Mouse (Mus musculus): ENCODE results near the gene Fbxw5. TPM values are rescaled to one million over a fixed set of nuclear protein-coding genes. Genes with fewer than 3 reads are reported as not detected.

Fbxw5 gene
- total RNA-seq, 2 experiments from 2014 or later: 76.9 to 88.4 TPM

DNA sequence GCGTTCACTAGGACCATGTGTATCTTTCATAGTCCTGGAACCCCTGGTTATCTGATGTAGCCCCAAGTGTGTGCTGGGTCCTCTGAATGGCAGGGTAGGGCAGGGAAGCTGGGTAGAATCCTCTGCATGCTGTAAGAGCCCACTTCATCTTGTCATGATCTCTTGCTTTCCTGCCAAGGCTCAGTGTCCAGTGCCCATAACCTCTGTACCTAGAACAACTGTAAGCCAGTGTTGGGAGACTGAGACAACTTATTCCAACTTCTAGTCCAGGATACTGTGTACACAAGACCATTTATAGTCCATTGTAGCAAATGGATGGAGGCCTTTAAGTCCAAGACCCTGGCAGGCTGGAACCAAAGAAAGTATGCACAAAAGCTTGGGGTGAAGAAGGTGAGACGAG, 35.3 kb upstream of the Fbxw5 start:
- TF ChIP-seq CTCF (IDR thresholded peaks at IDR 0.05): no peak
- Histone ChIP-seq H3K27ac (no peak overlapping the region), H3K4me3 (no peak overlapping the region)
- no peak for DNase-seq
- intact Hi-C loops (cut with DNase I): no loop called here

DNA sequence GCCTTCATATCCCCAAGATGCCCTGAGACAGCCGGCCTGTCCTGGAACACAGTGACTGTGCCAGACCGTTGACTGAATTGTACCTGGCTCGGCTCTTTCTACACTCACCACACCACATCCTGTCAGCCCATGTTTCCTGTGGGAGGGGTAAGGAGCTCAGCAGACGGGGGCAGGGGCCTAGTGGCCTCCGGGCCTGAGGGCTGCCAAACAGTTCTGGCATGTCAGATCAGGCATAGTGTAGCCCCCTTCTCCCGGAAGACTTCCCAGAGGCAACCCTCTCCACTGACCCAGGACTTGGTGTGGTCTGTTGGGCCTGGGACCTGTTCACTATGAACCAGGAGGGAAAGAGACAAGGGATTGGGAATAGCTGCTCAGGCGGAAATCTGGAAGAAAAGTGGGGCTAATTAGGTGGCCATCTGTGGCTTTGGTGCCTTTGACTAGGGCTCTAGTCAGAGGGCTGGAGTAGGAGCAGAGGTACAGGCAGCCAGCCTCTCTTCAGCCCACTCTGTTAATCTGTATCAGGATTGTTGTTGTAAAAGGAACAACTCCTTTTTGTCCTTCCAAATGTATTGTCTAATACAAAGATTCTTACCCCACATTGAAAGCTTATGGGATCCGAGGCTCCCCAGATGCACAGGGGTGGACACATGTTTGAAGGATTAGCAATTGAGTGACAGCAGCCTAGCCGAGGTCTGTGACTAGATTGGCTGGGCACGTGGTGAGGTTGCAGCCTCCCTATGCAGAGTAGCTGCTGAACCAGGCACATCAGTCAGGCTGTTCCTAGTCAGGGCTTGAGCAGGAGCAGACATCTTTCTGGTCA, 34.5 kb upstream of the Fbxw5 start:
- H3K4me3 ChIP-seq: no peak overlapping the region
- peak overlapping the region; percentile 43 for H3K27ac ChIP-seq
- DNase-seq: no peak
- no peak for TF ChIP-seq CTCF (IDR thresholded peaks at IDR 0.05)
- intact Hi-C loops (cut with DNase I): no loop called here

DNA sequence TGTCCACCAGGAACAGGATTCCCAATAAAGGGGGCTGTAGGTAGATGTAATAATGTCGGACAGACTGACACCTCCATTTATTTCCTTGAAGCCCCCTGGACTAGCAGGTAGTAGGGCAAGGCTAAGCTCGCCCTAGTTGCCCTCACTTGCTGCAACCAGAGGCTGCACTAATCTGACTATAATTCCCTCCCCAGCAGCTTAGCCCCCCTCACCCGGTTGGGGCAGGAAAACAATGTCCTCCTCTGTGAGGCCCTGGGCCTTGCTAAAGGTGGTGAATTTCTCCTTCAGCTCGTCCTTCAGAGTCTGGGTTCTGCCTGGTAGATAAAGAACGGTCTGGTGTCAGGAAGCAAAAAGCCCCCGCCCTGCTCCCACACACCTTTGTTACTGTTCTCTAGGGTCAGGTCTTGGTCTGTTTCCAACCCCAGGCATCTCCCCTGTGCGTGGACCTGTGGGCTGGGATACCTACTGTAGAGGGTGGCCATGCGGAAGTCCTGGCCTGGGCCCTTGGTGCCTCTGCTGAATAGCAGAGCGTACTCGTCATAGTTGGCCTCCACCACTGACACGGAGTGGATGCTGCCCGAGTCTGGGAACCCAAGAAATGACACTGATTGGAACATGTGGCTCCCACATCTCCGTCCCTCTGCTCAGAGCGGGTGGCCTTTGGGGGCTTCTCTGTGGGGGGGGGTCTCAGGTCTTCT, 32.8 kb upstream of the Fbxw5 start:
- no peak overlapping the region for H3K27ac ChIP-seq

DNA sequence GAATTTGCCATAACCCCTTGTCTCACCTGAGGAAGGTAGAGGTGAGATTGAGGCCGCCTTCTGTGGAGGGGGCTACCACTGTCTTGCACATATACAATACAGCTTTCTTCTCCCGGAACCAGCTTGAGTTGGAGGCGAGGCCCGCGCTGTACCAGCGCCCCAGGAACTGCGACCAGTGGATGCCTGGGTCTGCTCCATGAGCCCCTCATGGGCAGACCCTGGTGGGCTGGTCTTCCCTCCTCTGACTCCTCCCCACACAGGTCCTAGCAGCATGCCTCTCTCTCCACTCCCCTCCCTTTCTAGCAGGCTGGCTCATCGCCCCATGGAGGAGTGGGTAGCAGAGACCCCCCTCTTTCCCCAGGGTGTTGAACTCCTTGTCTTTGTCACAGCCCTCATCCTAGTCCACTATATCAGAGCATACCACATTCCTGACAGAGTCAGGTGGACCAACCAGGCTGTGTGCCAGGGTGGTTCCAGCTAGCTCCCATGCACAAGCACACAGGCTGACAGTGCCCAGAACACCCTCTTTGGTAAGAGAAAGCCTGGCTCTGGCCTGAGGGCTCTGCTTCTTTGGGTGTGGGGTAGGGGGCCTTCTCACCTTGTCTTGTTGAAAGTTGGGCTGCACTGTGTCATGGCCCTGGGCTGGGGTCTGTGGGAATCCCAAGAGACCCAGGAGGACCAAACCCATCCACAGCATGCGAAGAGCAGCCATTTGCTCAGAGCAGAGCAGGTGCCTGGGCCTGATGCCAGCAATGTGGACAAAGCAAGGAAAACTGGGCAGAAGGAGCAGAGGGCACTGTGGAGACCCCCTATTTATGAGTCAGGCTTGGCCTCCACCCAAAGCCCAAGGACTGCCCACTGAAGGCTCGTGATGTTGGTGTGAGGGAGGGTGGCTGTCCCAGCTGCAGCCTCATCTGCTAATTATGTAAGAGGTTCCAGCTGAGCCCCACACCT, 31.3 kb upstream of the Fbxw5 start:
- Histone ChIP-seq H3K27ac (no peak overlapping the region), H3K4me3 (no peak overlapping the region)
- no peak for TF ChIP-seq CTCF (IDR thresholded peaks at IDR 0.05)
- no peak for DNase-seq
- intact Hi-C loops (cut with DNase I): no loop called here

More for the DNA sequence above, 32.8 kb upstream of the Fbxw5 start:
- TF ChIP-seq CTCF (IDR thresholded peaks at IDR 0.05): no peak
- intact Hi-C loops (cut with DNase I): no loop called here
- H3K4me3 ChIP-seq: no peak overlapping the region
- DNase-seq: no peak

DNA sequence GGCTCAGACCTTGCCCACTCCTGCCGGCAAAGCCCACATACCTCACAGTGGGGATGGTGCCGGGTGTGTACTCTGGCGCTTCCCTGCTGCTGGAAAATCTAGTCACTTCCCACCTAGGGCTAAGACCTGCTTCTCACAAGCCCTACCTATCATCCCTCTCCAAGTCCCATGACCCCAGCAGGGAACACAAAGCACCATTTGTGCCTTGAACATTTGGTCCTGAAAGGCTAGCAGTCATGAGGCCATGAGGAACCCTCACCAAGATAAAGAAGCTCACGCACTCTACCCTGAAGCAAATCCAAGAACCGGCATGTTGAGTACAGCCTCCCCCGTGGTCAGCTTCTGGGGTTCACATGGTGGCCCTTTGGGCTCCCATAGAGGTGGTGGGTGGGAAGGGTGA, 30.6 kb upstream of the Fbxw5 start, which contains the start of gene Ptgds:
Ptgds (minus strand) TSS at position 78 of the 400 bp plus-strand sequence.
- Histone ChIP-seq H3K27ac (no peak within 1 kb of the TSS), H3K4me3 (no peak within 1 kb of the TSS)
- no peak for TF ChIP-seq CTCF (IDR thresholded peaks at IDR 0.05)
- intact Hi-C loops (cut with DNase I): no loop called here
- no peak for DNase-seq

DNA sequence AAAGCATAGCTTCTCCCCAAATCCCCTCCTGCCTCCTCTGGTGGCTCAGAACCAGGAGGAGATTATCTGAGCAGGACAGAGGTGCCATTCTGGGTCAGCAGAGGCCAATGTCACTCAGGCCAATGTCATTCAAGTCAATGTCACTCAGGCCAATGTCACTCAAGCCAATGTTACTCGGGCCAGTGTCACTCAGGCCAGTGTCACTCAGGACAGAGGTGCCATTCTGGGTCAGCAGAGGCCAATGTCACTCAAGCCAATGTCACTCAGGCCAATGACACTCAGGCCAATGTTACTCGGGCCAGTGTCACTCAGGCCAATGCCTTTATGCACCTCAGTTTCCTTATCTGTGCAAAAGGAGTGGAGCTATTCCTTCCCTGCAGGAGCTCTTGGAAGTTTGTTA, 28.0 kb upstream of the Fbxw5 start:
- Histone ChIP-seq H3K4me3 (no peak overlapping the region), H3K27ac (no peak overlapping the region)
- no peak for TF ChIP-seq CTCF (IDR thresholded peaks at IDR 0.05)
- DNase-seq: no peak
- intact Hi-C loops (cut with DNase I): no loop called here

DNA sequence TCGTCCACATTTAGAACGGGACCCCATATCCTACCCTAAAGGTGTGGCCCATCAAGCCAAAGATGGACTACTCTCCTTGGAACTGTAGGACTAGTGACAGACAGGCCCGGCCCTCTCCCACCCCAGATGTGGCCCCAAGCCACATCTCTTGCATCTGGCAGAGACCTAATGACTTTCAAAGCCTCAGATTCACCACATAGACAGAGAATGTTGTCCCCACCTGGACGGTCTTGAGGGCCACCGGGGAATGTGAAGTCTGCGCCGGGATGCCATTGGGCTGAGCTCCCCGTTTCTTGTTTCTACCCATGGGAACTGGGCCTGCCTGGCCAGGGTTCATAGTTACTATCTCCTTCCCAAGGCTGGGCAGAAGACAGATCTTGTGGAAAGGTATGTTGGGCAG, 23.0 kb upstream of the Fbxw5 start:
- TF ChIP-seq CTCF (IDR thresholded peaks at IDR 0.05): no peak
- Histone ChIP-seq H3K4me3 (no peak overlapping the region), H3K27ac (peak overlapping the region; percentile 50; the same call in 1 of the 2 replicates)
- DNase-seq: no peak
- intact Hi-C loops (cut with DNase I): no loop called here

DNA sequence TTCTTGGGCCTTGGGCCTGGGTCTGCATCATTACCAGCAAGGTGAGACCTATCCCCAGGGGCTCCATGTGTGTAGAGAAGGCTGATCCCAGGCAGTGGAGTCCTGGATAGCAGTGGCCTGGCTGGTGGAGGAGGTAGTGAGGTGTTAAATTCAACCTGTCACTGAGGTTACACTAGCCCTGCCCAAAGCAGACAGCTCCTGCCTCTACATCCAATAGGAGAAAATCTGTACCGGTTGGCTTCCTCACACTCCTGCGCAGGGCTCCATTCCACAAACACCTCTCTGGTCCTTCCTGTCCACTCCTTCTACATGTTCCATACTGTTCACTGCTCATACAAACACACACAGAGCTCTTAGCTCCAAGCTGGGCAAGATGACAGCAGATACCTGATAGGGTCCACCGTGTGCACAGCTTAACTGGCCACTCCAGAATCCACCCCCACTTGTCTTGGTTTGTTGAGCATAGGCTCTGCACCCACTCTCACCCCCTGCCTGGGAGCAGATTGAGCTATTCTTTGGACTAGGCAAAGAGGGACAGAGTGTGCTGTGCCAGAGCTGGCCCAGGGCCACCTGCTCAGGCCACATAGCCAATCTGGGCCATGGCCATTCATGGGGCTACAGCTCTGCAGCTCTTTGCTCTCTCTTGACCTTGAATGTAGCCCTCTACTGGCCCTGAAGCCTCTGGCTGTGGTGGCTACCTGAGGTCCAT, 22.4 kb upstream of the Fbxw5 start:
- intact Hi-C loops (cut with DNase I): no loop called here
- no peak for TF ChIP-seq CTCF (IDR thresholded peaks at IDR 0.05)
- peak; percentile 81 for DNase-seq
- peak overlapping the region; percentile 50 for H3K27ac ChIP-seq
- H3K4me3 ChIP-seq: no peak overlapping the region

DNA sequence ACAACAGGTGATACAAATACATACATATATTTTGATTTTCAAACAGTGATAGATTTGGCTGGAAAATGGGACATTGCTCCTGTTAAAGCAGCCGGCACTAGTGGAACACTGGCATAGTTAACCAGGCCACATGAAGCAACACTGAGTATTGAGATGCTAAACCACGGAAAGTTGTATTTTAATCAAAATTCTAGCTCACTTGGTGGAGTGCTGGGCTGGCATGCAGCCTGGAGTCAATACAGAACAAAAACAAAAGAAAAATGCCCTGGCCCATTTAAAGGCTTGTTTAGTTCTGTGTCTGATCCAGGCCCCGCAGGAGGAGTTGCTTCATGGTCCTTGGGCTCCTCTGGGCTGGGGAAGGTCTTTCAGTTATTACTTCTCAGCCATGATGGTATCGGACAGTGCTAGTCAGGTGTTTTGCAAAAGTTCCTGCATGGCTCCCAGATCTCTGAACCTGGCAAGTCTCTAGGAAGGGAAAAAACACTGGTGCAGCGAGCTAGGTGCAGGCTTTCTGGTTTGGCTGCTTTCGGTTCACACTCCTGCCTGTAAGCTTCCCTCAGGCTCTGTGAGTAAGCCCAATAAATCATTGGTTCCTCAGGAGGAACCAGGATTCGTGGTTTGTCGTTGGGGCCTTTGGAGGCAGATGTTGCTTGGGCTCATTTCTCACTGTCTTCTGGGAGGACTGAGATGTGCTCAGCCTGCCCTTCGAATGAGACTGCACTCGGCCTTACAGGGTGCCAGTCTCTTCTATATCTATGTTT, 20.8 kb upstream of the Fbxw5 start:
- intact Hi-C loops (cut with DNase I): no loop called here
- Histone ChIP-seq H3K27ac (no peak overlapping the region), H3K4me3 (no peak overlapping the region)
- no peak for TF ChIP-seq CTCF (IDR thresholded peaks at IDR 0.05)
- no peak for DNase-seq

DNA sequence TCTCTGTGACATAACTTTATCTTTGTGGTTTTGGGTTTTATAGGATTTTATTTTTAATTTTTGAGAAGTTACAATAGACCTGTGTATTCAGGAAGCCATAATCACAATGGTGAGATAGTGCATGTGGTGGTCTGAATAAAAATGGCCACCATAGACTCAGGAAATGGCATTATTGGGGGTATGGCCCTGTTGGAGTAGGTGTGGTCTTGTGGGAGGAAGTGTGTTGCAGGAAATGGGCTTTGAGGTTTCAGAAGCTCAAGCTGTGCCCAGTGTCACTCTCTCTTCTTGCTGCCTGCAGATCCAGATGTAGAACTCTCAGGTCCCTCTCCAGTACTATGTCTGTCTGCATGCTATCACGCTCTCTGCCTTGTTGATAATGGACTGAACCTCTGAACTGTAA, 20.0 kb upstream of the Fbxw5 start:
- intact Hi-C loops (cut with DNase I): no loop called here
- no peak for DNase-seq
- no peak overlapping the region for H3K4me3 ChIP-seq
- no peak for TF ChIP-seq CTCF (IDR thresholded peaks at IDR 0.05)
- no peak overlapping the region for H3K27ac ChIP-seq

DNA sequence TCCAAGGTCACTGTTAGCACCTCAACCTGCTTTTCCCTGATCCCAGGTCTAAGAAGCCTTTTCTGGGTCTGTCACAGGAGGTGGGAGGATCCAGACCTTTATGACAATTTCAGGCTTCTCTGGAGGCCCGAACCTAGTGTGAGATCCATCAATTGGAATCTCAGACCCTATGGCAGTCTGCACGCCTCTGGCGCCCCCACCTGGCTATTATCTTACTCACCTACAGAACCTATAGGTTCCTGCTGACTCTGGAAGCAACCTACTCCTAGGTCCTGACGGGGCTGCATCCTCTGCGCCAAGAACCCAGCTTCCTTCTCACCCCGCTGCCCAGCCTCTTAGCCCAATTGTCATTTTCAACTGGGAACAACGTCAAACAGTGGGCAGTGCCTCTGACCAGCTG, 17.6 kb upstream of the Fbxw5 start:
- peak; percentile 62 for TF ChIP-seq CTCF (IDR thresholded peaks at IDR 0.05)
- DNase-seq: no peak
- intact Hi-C loops (cut with DNase I): loop anchor here (1.0 kb wide), 1 partner anchor 61 kb away; no protein-coding TSS in a partner anchor

More for the DNA sequence above, 17.6 kb upstream of the Fbxw5 start:
- no peak overlapping the region for H3K27ac ChIP-seq
- no peak overlapping the region for H3K4me3 ChIP-seq

Measured in gastrocnemius, adult 2 months (tissue).